Mouse (Mus musculus) kidney, postnatal 4 days (tissue): ENCODE measurements around the gene Gm11554.
"Not testable (repeated sequence)": the region's sequence is repeated elsewhere in the genome, so short reads cannot be mapped to it uniquely, and the experiment has no call there.

Experiments
- DNase-seq, 2 experiments: peaks; one replicate each; pipeline ENCODE4 v3.0.0; 2021; ENCODE audit warnings: mixed read lengths in 2 of 2

Gene Gm11554

GRCm38 (mm10) chr11:99804346-99804745, at the start of gene Gm11554:
Gm11554 (minus strand) TSS chr11:99804446.
- DNase-seq, result not testable (repeated sequence)

- no peak for DNase-seq
These were observed 47.3 kb upstream of the Gm11554 start, which contains the start of gene Krtap4-16 for GRCm38 (mm10) chr11:99851508-99851907. Krtap4-16 (minus strand) TSS chr11:99851608.

- DNase-seq, result no peak
These were observed 42.5 kb upstream of the Gm11554 start for GRCm38 (mm10) chr11:99846746-99847145.

- no peak for DNase-seq
These were observed 37.9 kb upstream of the Gm11554 start for GRCm38 (mm10) chr11:99842185-99842584.

GRCm38 (mm10) chr11:99837966-99838365, 33.7 kb upstream of the Gm11554 start, which contains the start of gene 2300003K06Rik:
2300003K06Rik (minus strand) TSS chr11:99838066.
- no peak for DNase-seq

- DNase-seq, result not testable (repeated sequence)
These were observed 11.3 kb upstream of the Gm11554 start, which contains the start of gene Gm11564 for GRCm38 (mm10) chr11:99815566-99815965. Gm11564 (minus strand) TSS chr11:99815666.

GRCm38 (mm10) chr11:99809792-99810191, 5.5 kb upstream of the Gm11554 start, which contains the start of gene Krtap4-13:
Krtap4-13 (minus strand) TSS chr11:99809892.
- not testable (repeated sequence) for DNase-seq

- not testable (repeated sequence) for DNase-seq
These were observed 5.4 kb downstream of the Gm11554 start, which contains the start of gene Gm11569 for GRCm38 (mm10) chr11:99798832-99799231. Gm11569 (minus strand) TSS chr11:99798932.

GRCm38 (mm10) chr11:99793367-99793766, 10.9 kb downstream of the Gm11554 start, which contains the start of gene Gm11596:
Gm11596 (minus strand) TSS chr11:99793467.
- DNase-seq, result no peak

GRCm38 (mm10) chr11:99784900-99785299, 19.3 kb downstream of the Gm11554 start, which contains the start of gene Krtap4-9:
Krtap4-9 (plus strand) TSS chr11:99785200.
- DNase-seq, result not testable (repeated sequence)

- DNase-seq, result no peak
These were observed 23.6 kb downstream of the Gm11554 start, which contains the start of gene Krtap4-8 for GRCm38 (mm10) chr11:99780604-99781003. Krtap4-8 (minus strand) TSS chr11:99780704.

GRCm38 (mm10) chr11:99778401-99778800, 25.8 kb downstream of the Gm11554 start:
- DNase-seq, result no peak

GRCm38 (mm10) chr11:99772813-99773212, 31.4 kb downstream of the Gm11554 start, which contains the start of gene Gm11595:
Gm11595 (minus strand) TSS chr11:99772913.
- not testable (repeated sequence) for DNase-seq

- DNase-seq, result no peak
These were observed 35.8 kb downstream of the Gm11554 start for GRCm38 (mm10) chr11:99768410-99768809.

GRCm38 (mm10) chr11:99758877-99759276, 45.4 kb downstream of the Gm11554 start:
- DNase-seq, result no peak
